Mouse (Mus musculus) frontal cortex, postnatal 14 days (tissue): ENCODE measurements around the gene Cdc42bpg.
"Not testable (repeated sequence)": the region's sequence is repeated elsewhere in the genome, so short reads cannot be mapped to it uniquely, and the experiment has no call there.

Experiments used
- DNase-seq, 2 experiments: peaks; one replicate each; pipeline ENCODE4 v3.0.0; 2022; ENCODE audit warnings: low spot score in 2 of 2

Gene Cdc42bpg

DNA sequence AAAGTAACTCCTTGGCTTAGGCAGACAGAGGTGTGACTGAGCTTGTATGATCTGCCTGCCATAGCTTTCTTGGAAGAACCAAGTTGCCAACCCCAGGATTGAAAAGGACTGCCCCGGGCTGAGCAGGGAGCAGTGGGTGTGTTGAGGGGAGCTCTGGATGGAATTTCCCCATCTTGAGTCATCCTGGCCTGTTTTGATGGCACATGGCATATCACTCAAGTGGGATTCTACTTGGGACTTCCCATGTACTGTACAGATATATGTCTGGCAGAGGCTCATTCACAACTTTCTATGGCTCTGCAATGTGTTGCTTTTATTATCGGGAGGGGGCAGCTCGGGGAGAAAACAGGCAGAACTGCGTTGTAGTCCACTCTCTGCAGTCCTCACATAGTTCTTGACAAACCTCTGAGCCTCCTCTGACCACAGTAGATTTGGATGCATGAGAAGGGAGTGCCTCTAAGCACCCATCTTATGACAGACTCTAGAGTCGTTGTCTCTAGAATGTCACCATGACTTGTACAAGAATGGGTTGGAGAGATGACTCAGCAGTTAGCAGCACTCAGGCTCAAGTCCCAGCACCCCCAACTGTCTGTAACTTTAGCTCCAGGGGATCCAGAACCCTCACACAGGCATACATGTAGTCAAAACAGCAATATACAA lies 9.6 kb upstream of the Cdc42bpg start:
- DNase-seq: no peak

DNA sequence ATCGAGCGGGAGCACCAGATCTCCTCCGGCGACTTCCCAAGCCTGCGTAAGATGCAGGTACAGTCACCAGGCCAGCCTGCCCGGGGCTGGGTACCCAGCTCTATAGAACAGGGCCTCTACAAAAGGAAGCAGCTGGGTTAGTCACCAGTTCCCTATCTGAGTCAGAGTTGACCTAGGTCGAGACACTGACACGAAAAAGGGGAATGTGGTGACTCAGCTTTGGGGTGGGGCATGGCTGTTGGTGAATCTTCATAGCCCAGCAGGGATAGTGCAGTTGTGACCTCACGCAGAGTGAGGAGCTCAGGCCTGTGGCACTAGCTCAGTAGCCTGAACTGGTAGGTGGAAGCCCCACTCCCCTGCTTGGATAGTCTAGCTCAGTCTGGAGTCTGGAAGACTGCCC lies 8.6 kb upstream of the Cdc42bpg start:
- no peak for DNase-seq

DNA sequence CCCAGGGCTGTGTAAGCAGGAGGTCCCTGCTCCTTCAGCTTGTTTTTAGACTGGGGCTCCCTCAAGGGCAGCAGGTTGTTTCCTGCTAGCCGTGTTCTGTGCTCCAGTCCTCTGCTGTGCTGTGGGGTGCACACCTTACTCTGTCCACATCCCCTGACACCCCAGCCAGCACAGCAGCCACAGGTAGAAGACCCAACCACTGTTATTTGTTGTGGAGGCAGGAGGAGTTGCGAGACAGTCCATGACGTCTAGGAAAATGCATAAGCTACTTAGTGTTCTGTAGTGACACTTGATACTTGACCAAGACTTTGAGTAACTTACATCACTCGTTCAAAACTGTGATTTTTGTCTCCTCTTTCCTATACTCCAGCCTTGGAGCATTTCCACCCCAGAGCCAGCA lies 7.3 kb upstream of the Cdc42bpg start:
- no peak for DNase-seq

DNA sequence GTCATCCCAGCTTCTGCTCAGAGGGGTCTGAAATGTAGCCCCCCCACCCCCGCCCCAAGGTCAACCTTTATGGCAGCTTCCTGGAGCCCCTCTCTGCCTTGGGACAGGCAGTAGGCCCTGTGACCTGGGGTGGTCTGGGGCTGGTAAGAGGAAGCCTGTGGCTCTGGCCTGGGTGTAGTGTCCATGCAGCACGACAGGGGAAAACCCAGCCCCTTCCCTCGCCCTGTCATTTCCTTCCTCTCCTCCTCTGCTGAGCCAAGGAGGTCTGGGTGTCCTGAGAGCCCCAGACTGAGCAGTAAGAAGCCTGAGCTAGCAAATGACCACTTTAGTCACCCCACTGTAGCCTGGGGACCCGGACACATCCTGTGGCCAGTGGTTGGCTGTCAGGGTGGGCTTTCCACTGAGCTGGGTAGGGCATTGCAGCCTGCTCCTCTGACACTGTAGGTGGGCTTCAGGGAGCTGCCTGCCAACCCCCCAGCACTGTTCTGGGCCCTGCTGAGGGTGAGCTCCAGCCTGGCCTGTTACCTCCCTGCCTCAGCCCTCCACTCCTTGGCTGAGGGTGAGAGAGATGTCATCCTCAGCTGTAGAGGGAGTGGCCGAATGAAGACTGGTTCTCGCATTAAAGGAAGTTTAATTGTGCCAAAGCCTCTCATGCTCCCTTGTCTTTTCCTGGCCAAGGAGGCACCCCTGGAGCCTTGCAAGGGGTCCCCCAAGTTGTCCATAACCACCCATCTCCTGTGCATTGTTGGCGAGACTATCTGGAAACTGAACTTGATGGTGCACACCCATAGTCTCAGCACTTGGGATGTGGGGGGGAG lies 6.6 kb upstream of the Cdc42bpg start:
- no peak for DNase-seq

DNA sequence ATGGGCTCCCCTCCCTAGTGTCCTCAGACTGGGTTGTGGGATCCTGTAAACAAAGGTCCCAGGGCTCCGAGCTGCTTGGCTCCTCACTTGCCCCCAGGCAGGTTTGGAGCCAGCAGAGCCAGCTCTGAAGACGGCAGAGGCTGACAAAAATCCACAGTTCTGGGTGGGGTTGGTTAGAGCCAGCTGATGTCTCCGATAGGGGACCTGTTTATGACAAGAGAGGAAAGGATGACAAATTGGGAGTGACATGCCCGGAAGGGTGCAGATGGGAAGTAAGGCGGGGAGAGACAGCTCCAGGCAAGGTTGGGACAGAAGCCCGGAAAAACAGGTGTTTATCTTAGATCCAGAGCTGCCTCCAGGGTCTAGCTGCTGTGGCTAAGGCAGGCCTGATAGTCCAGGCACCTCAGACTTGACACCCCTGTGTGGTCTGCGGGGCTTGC lies 5.8 kb upstream of the Cdc42bpg start:
- DNase-seq: no peak

DNA sequence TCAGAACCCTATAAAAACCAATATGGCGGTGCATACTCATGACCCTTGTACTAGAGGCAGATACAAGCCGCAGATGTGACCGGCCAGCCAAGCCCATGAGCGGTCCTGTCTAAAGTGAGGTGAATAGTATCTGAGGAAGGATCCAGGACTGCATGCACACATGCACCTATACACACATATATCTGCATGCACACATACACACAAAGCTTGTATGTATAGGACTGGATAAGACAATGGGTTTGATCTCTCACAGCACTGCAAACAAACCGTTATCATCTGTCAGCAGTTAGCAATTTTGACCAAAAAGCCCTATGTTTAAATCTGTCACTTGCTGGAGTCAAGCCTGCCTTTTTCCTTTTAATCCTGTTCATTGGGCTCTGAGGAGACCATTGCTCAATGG lies 4.1 kb upstream of the Cdc42bpg start:
- no peak for DNase-seq

DNA sequence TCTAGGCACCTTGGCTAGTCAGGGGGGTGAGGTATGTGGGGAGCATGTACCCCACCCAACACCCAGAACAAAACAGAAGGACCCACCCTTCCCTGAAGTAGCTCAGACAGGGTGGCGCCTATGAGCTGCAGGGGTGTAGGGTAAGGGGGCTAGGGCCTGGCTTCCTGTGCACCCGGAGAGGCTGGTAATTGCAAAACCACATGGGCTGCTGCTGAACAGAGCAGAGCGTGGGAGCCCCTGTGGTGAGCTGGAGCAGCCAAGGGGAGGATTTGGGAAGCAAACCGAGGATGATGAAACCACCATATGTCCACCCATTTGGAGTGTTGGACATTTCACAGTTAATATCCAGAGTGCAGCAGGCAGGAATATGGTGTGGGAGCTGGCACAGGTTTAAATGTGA lies 3.7 kb upstream of the Cdc42bpg start:
- no peak for DNase-seq

DNA sequence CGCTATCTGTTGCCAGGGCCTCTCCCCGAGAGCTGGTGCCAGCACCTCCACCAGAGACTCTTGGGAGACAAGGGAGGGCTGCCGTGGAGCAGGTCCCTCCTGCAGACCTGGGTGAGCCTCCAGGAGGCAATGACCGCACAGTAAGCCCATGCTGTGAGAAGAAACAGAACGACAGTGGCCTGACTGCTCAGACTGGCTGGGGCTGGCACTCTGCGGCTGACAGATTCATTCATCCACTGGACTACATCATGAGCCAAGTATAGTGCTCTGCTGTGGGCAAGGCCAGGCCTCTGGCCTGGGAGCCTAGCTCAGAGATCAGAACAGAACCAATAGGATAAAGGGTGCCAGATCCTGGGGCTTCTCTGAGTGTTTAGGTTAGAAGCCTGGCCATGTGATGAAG lies 2.4 kb upstream of the Cdc42bpg start:
- no peak for DNase-seq

DNA sequence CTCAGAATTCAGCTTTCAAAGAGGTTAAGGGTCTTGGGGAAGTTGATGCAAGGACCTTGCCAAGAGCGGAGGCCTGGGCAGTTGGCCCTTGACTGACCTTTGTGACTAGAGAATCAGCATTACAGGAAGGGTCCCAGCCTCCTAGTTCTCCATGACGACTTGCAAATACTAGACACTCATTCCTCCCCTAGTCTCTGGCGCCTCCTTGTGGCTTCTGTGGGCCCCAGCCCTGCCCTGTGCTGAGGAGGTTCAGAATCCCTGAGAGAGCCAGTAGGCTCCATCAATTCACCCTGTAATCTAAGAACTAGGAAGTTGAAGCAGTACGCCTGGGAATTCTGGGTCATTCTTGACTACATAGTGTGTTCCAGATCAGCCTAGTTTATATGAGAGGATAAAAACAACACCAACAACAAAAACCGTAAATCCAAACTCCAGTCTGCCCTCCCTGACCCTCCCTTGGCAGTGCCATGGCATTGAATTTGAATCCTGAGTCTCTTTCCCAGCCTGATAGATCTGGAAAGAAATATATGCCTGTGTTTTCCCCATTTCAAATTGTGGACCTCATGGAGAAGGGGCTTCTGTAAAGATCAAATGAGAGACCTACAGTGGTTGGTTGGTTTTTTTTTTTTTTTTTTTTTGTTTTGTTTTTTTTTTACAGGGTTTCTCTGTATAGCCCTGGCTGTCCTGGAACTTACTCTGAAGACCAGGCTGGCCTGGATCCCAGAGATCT lies 1.3 kb upstream of the Cdc42bpg start:
- peak; percentile 67 to 76 for DNase-seq

DNA sequence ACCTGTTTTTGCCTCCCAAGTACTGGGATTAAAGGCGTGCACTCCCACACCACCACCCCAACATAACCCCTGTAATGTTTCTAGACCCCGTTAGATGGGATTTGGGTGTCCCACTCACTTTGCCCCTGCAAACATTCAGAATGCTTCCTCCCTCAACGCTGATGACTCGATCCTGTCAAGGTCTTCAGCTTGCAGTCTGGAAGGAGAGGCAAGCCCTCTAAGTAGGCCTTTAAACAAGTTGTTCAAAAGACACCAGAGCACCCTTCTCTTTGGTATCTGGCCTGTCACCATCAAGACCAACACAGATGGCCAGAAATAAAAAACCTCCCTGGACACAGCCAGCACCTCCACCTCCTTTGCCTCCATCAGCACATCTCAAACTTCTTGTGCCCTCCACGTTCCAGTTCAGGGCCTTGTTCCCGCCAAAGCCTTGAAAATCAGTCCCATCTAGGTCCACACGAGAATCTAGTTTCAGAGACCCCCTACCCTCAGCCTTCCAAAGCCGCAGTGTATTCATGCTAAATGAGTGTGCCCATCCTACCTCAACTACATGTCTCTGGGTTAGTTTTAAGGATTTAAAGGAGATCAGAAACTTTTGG lies 640 bp upstream of the Cdc42bpg start:
- DNase-seq: no peak

DNA sequence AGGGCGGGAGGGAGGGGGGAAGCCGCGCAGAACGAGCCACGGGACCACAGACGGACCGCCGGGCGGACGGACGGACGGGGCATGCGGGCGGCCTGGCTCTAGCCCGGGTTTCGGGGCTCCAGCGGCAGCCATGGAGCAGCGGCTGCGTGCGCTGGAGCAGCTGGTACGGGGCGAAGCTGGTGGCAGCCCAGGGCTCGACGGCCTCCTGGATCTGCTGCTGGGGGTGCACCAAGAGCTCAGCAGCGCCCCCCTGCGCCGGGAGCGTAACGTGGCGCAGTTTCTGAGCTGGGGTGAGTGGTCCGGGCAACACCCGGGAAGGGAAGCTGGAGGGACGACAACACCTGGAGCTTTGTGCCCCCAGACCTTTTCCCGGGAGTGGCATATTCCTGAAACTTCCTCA lies 330 bp downstream of the Cdc42bpg start:
- DNase-seq: peak in 1 of 2 experiments; percentile 28

DNA sequence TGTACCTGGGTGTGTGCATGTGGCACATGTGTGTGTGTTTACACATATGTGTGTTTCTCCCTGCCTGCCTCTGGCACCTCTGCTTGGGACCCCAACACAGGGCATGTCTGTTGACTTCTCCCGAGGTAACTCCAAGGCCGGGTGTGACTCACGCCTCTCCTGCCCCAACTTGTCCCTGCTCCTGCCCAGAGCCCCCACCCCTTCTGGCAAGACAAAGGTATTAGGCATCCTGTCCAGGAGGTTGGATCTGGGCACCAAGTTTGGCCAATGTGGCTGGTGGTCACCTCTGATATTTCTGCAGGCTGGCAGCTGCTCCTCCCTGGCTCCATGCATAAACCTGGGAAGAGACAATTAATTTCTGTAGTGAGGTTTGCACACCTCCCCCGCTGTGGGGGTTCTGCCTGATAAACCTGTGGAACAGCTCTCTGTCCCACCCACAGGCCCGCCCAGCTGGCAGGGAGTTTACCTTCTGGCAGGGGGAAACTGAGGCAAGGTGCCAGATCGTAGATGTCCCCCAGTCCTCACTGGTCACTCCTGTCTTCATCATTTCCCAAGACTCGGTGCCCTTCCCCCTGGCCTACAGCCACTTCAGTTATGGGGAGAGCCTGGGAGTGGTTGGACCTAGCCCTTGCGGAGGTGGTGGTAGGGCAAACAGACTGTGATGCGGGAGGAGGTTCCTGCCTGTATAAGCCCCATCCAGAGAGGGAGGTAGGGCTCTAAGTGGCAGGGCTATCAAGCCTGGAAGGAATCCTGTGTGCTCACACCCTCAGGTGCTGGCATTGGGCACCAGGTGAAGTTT lies 1.7 kb downstream of the Cdc42bpg start:
- no peak for DNase-seq

DNA sequence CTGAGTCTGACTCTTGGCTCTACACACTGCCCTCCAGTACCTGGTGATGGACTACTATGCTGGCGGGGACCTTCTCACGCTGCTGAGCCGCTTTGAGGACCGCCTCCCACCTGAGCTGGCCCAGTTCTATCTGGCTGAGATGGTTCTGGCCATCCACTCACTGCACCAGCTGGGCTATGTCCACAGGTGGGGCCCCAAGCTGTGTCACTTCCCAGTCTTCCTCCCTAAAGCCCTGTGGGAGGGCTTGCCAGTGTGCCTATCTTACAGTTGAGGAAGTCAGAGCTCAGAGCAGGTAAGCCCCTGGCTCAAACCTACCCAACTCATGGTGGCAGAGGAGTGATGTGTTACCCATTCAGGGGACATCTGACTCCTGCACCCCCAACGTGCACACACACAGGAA lies 3.9 kb downstream of the Cdc42bpg start:
- no peak for DNase-seq

DNA sequence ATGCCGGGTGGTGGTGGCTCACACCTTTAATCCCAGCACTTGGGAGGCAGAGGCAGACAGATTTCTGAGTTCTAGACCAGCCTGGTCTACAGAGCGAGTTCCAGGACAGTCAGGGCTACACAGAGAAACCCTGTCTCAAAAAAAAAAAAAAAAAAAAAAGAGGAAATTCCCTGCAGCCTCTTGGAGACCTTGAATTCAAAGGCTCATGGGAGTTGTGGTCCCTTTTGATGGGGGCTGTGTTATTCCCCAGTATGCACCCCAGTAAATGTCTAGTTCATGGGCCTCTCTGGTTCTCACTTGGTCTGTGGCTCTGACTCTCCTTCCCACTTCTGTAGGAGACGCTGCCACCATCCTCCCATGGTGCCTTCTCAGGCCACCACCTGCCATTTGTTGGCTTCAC lies 5.5 kb downstream of the Cdc42bpg start:
- DNase-seq: not testable (repeated sequence)

DNA sequence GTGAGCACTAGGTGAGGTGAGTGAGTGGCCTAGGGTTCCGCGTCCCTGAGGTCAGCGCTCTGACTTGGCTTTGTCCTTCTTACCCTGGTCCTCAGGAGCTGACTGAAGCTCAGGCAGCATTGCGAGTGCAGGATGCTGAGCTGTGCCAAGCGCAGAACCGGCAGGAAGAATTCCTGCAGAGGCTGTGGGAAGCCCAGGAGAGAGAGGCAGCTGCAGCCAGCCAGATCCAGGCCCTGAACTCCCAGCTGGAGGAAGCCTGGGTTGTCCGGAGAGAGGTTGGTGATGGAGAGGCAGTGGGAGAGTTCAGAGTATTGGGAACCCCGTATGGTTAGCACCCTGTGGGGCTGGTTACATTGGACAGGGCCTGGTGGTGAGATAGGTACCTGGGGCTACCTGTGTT lies 7.5 kb downstream of the Cdc42bpg start:
- no peak for DNase-seq

DNA sequence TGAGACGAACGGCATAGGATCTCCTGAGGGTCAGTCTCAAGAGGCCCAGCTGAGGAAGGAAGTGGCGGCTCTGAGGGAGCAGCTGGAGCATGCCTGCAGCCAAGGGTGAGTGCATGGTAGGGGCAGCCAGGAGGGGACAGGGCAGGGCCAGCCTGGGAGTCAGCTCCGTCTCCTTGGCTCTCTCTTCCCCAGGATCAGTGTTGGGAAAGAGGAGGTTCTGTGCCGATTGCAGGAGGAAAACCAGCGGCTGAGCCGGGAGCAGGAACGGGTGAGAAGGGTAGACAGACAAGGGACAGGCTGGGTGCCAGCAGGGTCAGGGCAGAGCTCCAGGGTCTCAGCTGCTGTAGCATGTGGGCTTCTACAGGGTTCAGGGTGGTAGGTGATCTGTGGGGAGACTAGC lies 8.3 kb downstream of the Cdc42bpg start:
- no peak for DNase-seq

DNA sequence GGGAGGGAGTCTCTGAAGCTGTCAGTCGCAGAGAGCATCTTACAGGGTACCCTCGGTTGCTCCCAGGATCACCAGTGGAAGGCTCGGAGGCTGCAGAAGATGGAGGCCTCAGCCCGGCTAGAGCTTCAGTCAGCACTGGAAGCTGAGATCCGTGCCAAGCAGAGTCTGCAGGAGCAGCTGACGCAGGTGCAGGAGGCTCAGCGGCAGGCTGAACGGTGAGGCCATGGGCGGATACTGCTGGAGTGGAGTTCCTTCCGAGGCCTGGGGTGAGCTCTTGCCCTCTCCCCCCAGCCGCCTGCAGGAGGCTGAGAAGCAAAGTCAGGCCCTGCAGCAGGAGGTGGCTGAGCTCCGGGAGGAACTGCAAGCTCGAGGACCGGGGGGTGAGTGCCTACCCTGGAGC lies 9.3 kb downstream of the Cdc42bpg start:
- DNase-seq: no peak

DNA sequence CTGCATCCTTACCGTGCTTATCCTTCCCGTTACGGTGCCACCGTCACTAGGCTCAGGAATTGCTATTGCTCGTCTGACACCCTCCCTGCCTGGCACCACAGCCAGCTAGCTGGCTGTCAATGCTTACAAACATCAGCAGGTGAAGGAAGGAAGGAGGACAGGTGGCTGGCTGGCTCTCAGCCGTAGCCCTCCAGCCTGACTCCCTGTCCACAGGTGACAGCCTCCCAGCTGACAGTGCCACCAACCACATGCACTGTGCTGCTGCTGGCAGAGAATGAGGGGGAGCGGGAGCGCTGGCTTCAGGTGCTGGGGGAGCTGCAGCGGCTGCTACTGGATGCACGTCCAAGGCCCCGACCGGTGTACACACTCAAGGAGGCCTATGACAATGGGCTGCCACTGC lies 11.9 kb downstream of the Cdc42bpg start:
- DNase-seq: no peak

DNA sequence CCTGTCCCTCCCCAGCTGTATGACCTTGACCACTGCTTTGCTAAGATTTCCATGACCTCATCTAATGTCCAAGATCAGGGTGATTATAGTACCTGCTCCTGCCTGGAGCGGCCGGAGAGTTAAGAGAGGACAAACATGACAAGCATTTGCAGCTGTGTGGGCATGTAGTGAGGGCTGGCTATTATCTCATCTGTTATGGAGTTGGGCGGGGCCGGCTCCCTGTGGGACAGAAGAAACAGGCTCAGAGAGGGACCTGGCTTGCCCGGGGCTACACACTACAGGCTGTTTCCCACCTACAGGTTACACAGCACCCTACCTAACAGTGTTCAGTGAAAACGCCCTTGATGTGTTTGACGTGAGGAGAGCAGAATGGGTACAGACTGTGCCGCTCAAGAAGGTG lies 15.1 kb downstream of the Cdc42bpg start:
- DNase-seq: no peak

DNA sequence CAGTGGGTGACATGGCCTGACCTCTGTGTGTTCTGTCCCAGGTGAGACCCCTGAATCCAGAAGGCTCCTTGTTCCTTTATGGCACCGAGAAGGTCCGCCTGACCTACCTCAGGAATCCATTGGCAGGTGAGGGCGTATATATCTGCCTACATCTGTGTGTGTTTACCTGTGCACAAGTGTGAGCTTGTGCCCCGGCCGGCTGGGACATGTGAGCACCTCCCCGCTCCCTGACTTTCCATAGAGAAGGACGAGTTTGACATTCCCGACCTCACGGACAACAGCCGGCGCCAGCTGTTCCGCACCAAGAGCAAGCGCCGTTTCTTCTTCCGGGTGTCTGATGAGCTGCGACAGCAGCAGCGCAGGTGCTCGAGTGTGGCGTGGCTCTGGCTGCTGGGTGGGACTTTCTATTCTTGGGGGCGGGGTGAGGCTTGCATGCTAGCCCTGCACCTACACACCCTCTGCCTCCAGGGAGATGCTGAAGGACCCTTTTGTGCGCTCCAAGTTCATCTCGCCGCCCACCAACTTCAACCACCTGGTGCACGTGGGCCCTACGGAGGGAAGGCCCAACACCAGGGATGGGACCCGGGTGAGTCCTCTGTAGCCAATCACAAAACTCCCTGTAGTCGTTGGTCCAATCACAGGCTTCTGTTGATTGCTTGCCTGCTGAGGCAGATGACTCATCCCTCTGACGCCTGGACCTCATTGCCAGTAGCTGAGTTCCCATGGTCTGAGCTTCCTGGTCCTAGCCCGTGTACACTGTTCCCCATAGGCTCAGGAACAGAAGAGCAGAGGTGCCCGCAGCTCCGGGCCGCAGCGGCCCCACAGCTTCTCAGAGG lies 15.7 kb downstream of the Cdc42bpg start:
- no peak for DNase-seq

DNA sequence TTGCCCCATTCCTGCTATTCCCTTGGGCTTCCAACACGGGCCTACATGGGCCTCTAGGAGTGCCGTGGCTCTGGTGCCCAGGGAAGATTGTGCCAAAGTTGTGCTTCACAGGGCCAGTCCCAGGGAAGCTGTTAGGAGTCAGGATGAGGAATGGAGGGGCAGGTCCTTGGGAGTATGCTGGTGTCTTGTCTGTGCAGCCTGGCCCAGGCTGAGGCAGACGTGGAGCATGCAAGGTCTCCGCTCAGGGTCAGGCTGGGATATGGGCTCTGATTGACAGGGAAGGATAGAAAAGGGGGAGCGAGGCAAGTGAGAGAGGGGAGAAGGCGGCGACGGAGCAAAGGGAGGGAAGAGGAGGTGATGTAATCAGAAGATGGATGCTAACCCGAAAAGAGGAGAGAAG lies 18.5 kb downstream of the Cdc42bpg start:
- no peak for DNase-seq
